Mouse (Mus musculus) CH12.LX (cell line): Measurements from ENCODE around the gene Sdc4. TPM values are rescaled to one million over a fixed set of nuclear protein-coding genes. Genes with fewer than 3 reads are reported as not detected.

ENCODE experiments used
- DNase-seq: peaks from one replicate; pipeline ENCODE4 v3.0.0-alpha.2; 2013; ENCODE audit errors: extremely low read depth
- H3K27ac ChIP-seq: 2 replicates; pipeline ENCODE4 v1.5.1; 2012; ENCODE audit warnings: low read depth, mild to moderate bottlenecking, control low read depth, moderate library complexity; ENCODE audit not compliant: insufficient read depth
- H3K27me3 ChIP-seq: replicated peaks from 2 replicates; pipeline ENCODE3; 2012; ENCODE audit warnings: inconsistent platforms
- H3K36me3 ChIP-seq, 2 experiments: replicated peaks in 1 of 2; 2 replicates each; pipeline versions ENCODE3 to v1.6.1; 2012; ENCODE audit warnings: inconsistent platforms in 1 of 2, low read length in 1 of 2, mild to moderate bottlenecking in 1 of 2, mixed read lengths in 1 of 2, moderate library complexity in 1 of 2; ENCODE audit not compliant: control insufficient read depth in 1 of 2, insufficient read depth in 1 of 2
- H3K4me1 ChIP-seq, 2 experiments: 2 replicates each; pipeline ENCODE4 v1.6.1; 2012; ENCODE audit warnings: inconsistent platforms in 1 of 2, moderate library complexity in 1 of 2; ENCODE audit not compliant: insufficient read depth in 2 of 2, control insufficient read depth in 1 of 2
- H3K4me2 ChIP-seq: 2 replicates; pipeline ENCODE4 v1.6.1; 2012; ENCODE audit warnings: low read depth, mild to moderate bottlenecking, control low read depth; ENCODE audit not compliant: poor library complexity, insufficient read depth, severe bottlenecking
- H3K4me3 ChIP-seq, 3 experiments: fragments of 150-350 bp in 1 of 3; sonication (generic) in 1 of 3; replicated peaks in 1 of 3; 2 replicates each; pipeline versions ENCODE3 to v1.5.1; 2011 to 2012; ENCODE audit warnings: low read depth in 2 of 3, low read length in 2 of 3, mild to moderate bottlenecking in 2 of 3, moderate library complexity in 2 of 3, control low read depth in 1 of 3, improper control_type of control experiment in 1 of 3, inconsistent platforms in 1 of 3, mixed read lengths in 1 of 3; ENCODE audit not compliant: poor library complexity in 1 of 3
- H3K79me2 ChIP-seq: replicated peaks from 2 replicates; pipeline ENCODE4 v1.6.1; 2012; ENCODE audit warnings: mild to moderate bottlenecking, moderate library complexity; ENCODE audit not compliant: control insufficient read depth, poor library complexity, insufficient read depth, severe bottlenecking; ENCODE audit errors: extremely low read depth
- H3K9ac ChIP-seq: 2 replicates; pipeline ENCODE4 v1.6.1; 2012; ENCODE audit warnings: low read depth, mild to moderate bottlenecking, control low read depth, moderate library complexity; ENCODE audit not compliant: insufficient read depth
- H3K9me3 ChIP-seq: replicated peaks from 2 replicates; pipeline ENCODE3; 2012; ENCODE audit warnings: low read length, inconsistent platforms, mixed read lengths
- BHLHE40 ChIP-seq: IDR thresholded peaks from 2 replicates; pipeline ENCODE4 v1.6.1; 2011; ENCODE audit warnings: mild to moderate bottlenecking, low read depth, low read length, improper control_type of control experiment
- CHD1 ChIP-seq: IDR thresholded peaks from 2 replicates; pipeline ENCODE4 v1.6.1; 2012; ENCODE audit warnings: low read depth, low read length, improper control_type of control experiment, inconsistent platforms
- CTCF ChIP-seq, 2 experiments: IDR thresholded peaks in 1 of 2; conservative IDR thresholded peaks in 1 of 2; 2 replicates each; pipeline ENCODE4 v1.5.1; 2011 to 2012; ENCODE audit warnings: low read depth in 2 of 2, low read length in 2 of 2, improper control_type of control experiment in 1 of 2, inconsistent platforms in 1 of 2, mild to moderate bottlenecking in 1 of 2, moderate library complexity in 1 of 2
- ELF1 ChIP-seq: IDR thresholded peaks from 2 replicates; pipeline ENCODE4 v1.6.1; 2014; ENCODE audit warnings: low read depth, mild to moderate bottlenecking, inconsistent platforms, low read length, improper control_type of control experiment
- ETS1 ChIP-seq: conservative IDR thresholded peaks from 2 replicates; pipeline ENCODE4 v1.6.1; 2012; ENCODE audit warnings: low read depth, mild to moderate bottlenecking, inconsistent platforms, low read length, improper control_type of control experiment, moderate library complexity
- GABPA ChIP-seq: IDR thresholded peaks from 2 replicates; pipeline ENCODE4 v1.6.1; 2012; ENCODE audit warnings: low read depth, low read length, improper control_type of control experiment, inconsistent platforms; ENCODE audit not compliant: insufficient replicate concordance
- HCFC1 ChIP-seq: IDR thresholded peaks from 2 replicates; pipeline ENCODE4 v1.6.1; 2012; ENCODE audit warnings: low read depth, mild to moderate bottlenecking, inconsistent platforms, low read length, improper control_type of control experiment
- IRF4 ChIP-seq: IDR thresholded peaks from 2 replicates; pipeline ENCODE4 v1.6.1; 2014; ENCODE audit warnings: low read depth, mild to moderate bottlenecking, inconsistent platforms, low read length, improper control_type of control experiment
- JUND ChIP-seq: conservative IDR thresholded peaks from 2 replicates; pipeline ENCODE4 v1.6.1; 2011; ENCODE audit warnings: low read depth, low read length, improper control_type of control experiment
- MAFK ChIP-seq: IDR thresholded peaks from 2 replicates; pipeline ENCODE4 v1.6.1; 2011; ENCODE audit warnings: low read length, improper control_type of control experiment; ENCODE audit not compliant: insufficient replicate concordance
- PAX5 ChIP-seq: IDR thresholded peaks from 2 replicates; pipeline ENCODE4 v1.6.1; 2012; ENCODE audit warnings: low read length, inconsistent platforms, mixed read lengths
- POLR2AphosphoS2 ChIP-seq: IDR thresholded peaks from 2 replicates; pipeline ENCODE4 v1.6.1; 2011; ENCODE audit warnings: low read depth, low read length, improper control_type of control experiment
- RAD21 ChIP-seq: IDR thresholded peaks from 2 replicates; pipeline ENCODE4 v1.6.1; 2011; ENCODE audit warnings: low read depth, mild to moderate bottlenecking, low read length, improper control_type of control experiment, moderate library complexity
- RCOR1 ChIP-seq: conservative IDR thresholded peaks from 2 replicates; pipeline ENCODE4 v1.6.1; 2012; ENCODE audit warnings: low read depth, mild to moderate bottlenecking, inconsistent platforms, low read length, improper control_type of control experiment
- TBP ChIP-seq: conservative IDR thresholded peaks from 2 replicates; pipeline ENCODE4 v1.6.1; 2011; ENCODE audit warnings: low read depth, low read length, improper control_type of control experiment
- ZC3H11A ChIP-seq: IDR thresholded peaks from 2 replicates; pipeline ENCODE4 v1.6.1; 2012; ENCODE audit warnings: low read depth, mild to moderate bottlenecking, inconsistent platforms, low read length, improper control_type of control experiment
- ZKSCAN1 ChIP-seq: IDR thresholded peaks from 2 replicates; pipeline ENCODE4 v1.6.1; 2012; ENCODE audit warnings: low read depth, inconsistent platforms, low read length, improper control_type of control experiment, borderline replicate concordance
- dilution Hi-C: fragments of 300-500 bp; cut with MboI; formaldehyde crosslinking; loops from 2 replicates; pipeline ENCODE4 v1.14.3; 2020; ENCODE audit warnings: low sequenced_read_pairs; ENCODE audit not compliant: extremely low pct_unique_long_range_greater_than_20kb, extremely low pct_ligation_motif_present
- in situ Hi-C: fragments of 300-500 bp; cut with MboI; formaldehyde crosslinking; loops from 3 replicates; pipeline ENCODE4 v1.14.3; 2019; ENCODE audit warnings: low sequenced_read_pairs, low pct_ligation_motif_present, low pct_unique_long_range_greater_than_20kb, mixed read lengths
- polyA plus RNA-seq: library from polyadenylated mRNA; unstranded; fragments of >175 nt; gene quantifications from 2 replicates; pipeline ENCODE4 v1.2.1, GENCODE M21; 2012; ENCODE audit warnings: low read depth; ENCODE audit not compliant: insufficient read length
- total RNA-seq, 2 experiments: library from RNA; depleted of rRNA; stranded (reverse); fragments of 300-350 nt in 1 of 2; fragments of >200 nt in 1 of 2; gene quantifications; 2 replicates each; pipeline ENCODE4 v1.2.3; 2012 to 2014

Gene Sdc4
- total and polyA plus RNA-seq, 3 experiments: 46.6 to 69.9 (median 59.8) TPM

GRCm38 (mm10) chr2:164396076-164396475 lies 47.6 kb downstream of the Sdc4 start:
- Histone ChIP-seq H3K4me3 (no peak overlapping the region), H3K36me3 (no peaks in the 10 kb centered on the region), H3K9ac (no peak overlapping the region), H3K9me3 (peaks cover 35% of the 10 kb centered on the region), H3K4me1 (no peaks in the 10 kb centered on the region), H3K27me3 (peaks cover 60% of the 10 kb centered on the region), H3K4me2 (no peak overlapping the region), H3K79me2 (no peaks in the 10 kb centered on the region), H3K27ac (no peak overlapping the region)
- dilution Hi-C loops: no loop called here
- DNase-seq: no peak
- in situ Hi-C loops: no loop called here
- TF ChIP-seq ELF1 (no peak), MAFK (no peak), ZC3H11A (no peak), ETS1 (no peak), PAX5 (no peak), HCFC1 (no peak)

GRCm38 (mm10) chr2:164393126-164393525 lies 50.6 kb downstream of the Sdc4 start:
- Histone ChIP-seq H3K36me3 (no peaks in the 10 kb centered on the region), H3K4me3 (no peak overlapping the region), H3K27ac (no peak overlapping the region), H3K9ac (no peak overlapping the region), H3K4me2 (no peak overlapping the region), H3K79me2 (no peaks in the 10 kb centered on the region), H3K9me3 (peaks cover 22% of the 10 kb centered on the region), H3K27me3 (peaks cover 69% of the 10 kb centered on the region), H3K4me1 (peaks cover 0 to 9% of the 10 kb centered on the region in 2 experiments; a peak in 2 of 4 replicates)
- in situ Hi-C loops (no loop called here), dilution Hi-C loops (no loop called here)
- no peak for TF ChIP-seq PAX5
- TF ChIP-seq RCOR1: no peak
- TF ChIP-seq MAFK: no peak
- TF ChIP-seq ZKSCAN1: no peak
- no peak for TF ChIP-seq RAD21
- no peak for TF ChIP-seq POLR2AphosphoS2
- TF ChIP-seq ETS1: no peak
- TF ChIP-seq BHLHE40: no peak
- TF ChIP-seq JUND: no peak
- TF ChIP-seq CTCF (conservative IDR thresholded peaks at IDR 0.05 in 1 of 2, IDR thresholded peaks at IDR 0.05 in 1 of 2; ENCODE audit: low read depth in 2 of 2, low read length in 2 of 2): no peak
- no peak for TF ChIP-seq GABPA
- no peak for TF ChIP-seq TBP
- no peak for TF ChIP-seq CHD1
- TF ChIP-seq IRF4: no peak
- DNase-seq: no peak
